Mouse (Mus musculus): ENCODE data around the gene Rcbtb1. TPM values are rescaled to one million over a fixed set of nuclear protein-coding genes. Genes with fewer than 3 reads are reported as not detected.

Rcbtb1 gene
- polyA plus RNA-seq (2015; fragmentation: Nextera tagmentation; extraction: Ambion mirVana): 53.6 and 54.6 TPM in 2 replicates

DNA sequence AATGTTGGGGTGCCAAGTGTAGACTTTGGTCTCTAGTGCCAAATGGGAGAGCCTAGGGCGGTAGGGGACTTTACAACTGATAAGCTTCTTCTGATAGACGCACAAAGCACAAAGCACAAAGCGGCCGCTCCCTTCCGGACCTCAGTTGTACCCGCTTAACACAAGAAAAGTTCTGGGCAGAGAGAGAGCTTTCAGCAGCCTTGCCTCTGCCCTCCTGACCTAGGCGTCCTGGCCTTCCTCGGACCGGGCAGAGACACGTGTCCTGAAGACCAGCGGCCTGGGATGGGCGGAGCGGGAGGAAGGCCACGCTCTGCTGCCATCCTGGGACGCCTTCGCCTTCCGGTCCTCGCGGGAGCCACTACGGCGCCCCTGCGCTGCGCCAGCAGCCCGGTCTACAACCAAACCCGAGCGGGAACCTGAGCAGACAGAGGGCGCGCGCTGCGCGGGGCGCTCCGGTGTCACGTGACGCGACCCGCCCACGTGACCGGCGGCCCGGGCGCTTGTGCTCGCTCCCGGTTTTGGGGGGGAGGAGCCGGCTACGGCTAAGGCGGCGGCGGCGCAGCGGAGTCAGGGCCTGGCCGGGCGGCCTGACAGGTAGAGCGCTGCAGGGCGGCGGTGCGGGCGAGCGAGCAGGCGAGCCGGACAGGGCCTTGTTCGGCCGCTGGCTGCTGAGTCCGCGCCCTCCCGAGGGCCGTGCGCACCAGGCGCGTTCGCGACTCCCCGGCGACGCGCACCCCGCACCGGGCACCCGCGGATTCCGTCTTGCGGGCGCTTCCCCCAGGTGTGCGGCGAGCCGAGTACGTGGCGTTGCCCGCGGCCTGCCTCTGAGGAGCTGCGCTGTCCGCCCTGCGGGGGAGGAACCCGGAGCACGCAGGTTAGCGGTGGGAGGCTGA is at the start of gene Rcbtb1:
Rcbtb1 (plus strand) TSS at position 499 of the 893 bp plus-strand sequence.
- no peaks in the 10 kb centered on the region for H3K9me3 ChIP-seq
- H3K27me3 ChIP-seq: no peaks in the 10 kb centered on the region
- peak within 1 kb of the TSS; percentile 86 for H3K9ac ChIP-seq
- peak within 1 kb of the TSS; percentile 70 for H3K4me2 ChIP-seq
- H3K36me3 ChIP-seq: no peaks in the 10 kb centered on the region
- peak within 1 kb of the TSS; percentile 71 for H3K4me3 ChIP-seq
- H3K27ac ChIP-seq: peak within 1 kb of the TSS; percentile 94
- WGBS: under 1% methylated on average over 69 of the region's 96 CpGs
- H3K4me1 ChIP-seq: peaks cover 24% of the 10 kb centered on the region; the same call in 1 of the 2 replicates
- ATAC-seq (ENCODE audit: borderline replicate concordance, extremely low read depth, low FRiP score, low TSS enrichment): peak; percentile 97

DNA sequence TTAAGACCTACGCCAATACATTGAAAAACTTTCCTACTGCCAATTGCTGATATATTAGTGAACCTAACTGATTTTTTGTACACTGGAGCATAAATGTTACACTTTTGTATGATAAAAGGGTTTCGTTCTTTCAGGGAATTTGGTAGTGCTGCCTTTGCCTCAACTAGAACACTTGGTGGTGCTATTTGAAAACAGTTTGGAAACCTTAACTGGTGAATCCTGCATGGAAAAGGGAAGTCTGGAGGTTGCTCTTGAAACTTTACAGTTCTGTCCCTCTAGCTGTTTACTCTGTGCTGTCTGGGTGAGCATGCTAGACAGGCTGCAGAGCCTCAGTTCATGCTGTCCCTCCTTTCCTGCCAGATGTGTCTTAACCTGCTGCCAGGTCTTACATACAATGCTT is 45.4 kb upstream of the Rcbtb1 start:
- Histone ChIP-seq H3K4me2 (no peak overlapping the region), H3K36me3 (no peaks in the 10 kb centered on the region), H3K9ac (no peak overlapping the region), H3K27ac (no peak overlapping the region), H3K9me3 (no peaks in the 10 kb centered on the region), H3K27me3 (no peaks in the 10 kb centered on the region), H3K4me1 (no peaks in the 10 kb centered on the region), H3K4me3 (no peak overlapping the region)
- ATAC-seq (ENCODE audit: borderline replicate concordance, extremely low read depth, low FRiP score, low TSS enrichment): no peak
- 74% methylated on average over 2 of the region's 2 CpGs for WGBS

GRCm38 (mm10) chr14:59157016-59157698 is 43.9 kb upstream of the Rcbtb1 start:
- Histone ChIP-seq H3K9me3 (no peaks in the 10 kb centered on the region), H3K9ac (no peak overlapping the region), H3K27ac (no peak overlapping the region), H3K4me1 (no peaks in the 10 kb centered on the region), H3K4me2 (no peak overlapping the region), H3K4me3 (no peak overlapping the region), H3K36me3 (no peaks in the 10 kb centered on the region), H3K27me3 (no peaks in the 10 kb centered on the region)
- whole genome bisulfite sequencing: 47% methylated on average over 3 of the region's 3 CpGs
- ATAC-seq (ENCODE audit: borderline replicate concordance, extremely low read depth, low FRiP score, low TSS enrichment): no peak

GRCm38 (mm10) chr14:59178649-59179048 is 22.4 kb upstream of the Rcbtb1 start, which contains the start of gene Gm5142:
Gm5142 (minus strand) TSS chr14:59178749.
- H3K9ac ChIP-seq: no peak within 1 kb of the TSS
- no peaks in the 10 kb centered on the region for H3K9me3 ChIP-seq
- no peaks in the 10 kb centered on the region for H3K4me1 ChIP-seq
- H3K36me3 ChIP-seq: no peaks in the 10 kb centered on the region
- no peak within 1 kb of the TSS for H3K4me2 ChIP-seq
- no peak within 1 kb of the TSS for H3K4me3 ChIP-seq
- no peak within 1 kb of the TSS for H3K27ac ChIP-seq
- WGBS: 84% methylated on average over 3 of the region's 3 CpGs
- H3K27me3 ChIP-seq: no peaks in the 10 kb centered on the region
- ATAC-seq (ENCODE audit: borderline replicate concordance, extremely low read depth, low FRiP score, low TSS enrichment): no peak

DNA sequence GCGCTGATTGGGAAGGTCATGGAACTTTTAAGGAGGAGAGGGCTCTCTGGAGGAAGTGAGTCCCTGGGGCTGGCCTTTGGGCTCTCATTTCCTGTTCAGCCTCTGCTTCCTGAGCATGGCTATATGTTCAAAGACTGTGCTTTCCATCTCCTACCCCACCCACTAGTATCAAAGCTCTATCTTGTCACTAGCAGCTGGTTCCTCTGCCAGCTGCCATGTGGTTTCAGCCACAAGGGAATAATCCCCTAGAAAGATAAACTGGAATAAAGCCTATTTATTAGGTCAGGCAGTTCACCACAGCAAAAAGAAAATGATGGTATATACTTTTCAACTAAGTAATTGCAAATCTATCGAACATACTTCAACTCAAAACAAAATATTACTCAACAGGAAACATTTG is 18.3 kb upstream of the Rcbtb1 start:
- 67% methylated on average over 2 of the region's 2 CpGs for WGBS
- Histone ChIP-seq H3K4me1 (no peaks in the 10 kb centered on the region), H3K27me3 (no peaks in the 10 kb centered on the region), H3K27ac (no peak overlapping the region), H3K9ac (no peak overlapping the region), H3K9me3 (no peaks in the 10 kb centered on the region), H3K36me3 (no peaks in the 10 kb centered on the region), H3K4me3 (no peak overlapping the region), H3K4me2 (no peak overlapping the region)
- ATAC-seq (ENCODE audit: borderline replicate concordance, extremely low read depth, low FRiP score, low TSS enrichment): no peak

DNA sequence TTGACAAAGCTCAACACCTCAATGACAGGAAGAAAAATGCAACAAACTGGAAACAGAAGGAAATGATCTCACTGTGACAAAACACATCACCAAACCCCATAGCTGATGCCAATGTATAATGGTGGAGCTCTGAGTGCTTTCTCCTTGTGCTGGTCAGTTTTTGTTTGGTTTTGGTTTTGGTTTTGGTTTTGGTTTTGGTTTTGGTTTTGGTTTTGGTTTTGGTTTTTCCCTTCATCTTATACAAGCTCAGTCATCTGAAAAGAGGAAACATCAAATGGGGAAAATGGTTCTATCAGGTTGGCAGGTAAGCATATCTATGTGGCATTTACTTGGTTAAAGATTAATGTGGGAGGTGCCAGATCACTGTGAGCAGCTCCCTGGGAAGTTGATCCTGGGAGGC is 15.5 kb upstream of the Rcbtb1 start:
- ATAC-seq (ENCODE audit: borderline replicate concordance, extremely low read depth, low FRiP score, low TSS enrichment): no peak
- H3K4me1 ChIP-seq: no peaks in the 10 kb centered on the region
- H3K36me3 ChIP-seq: no peaks in the 10 kb centered on the region
- H3K9ac ChIP-seq: no peak overlapping the region
- H3K4me3 ChIP-seq: no peak overlapping the region
- H3K27me3 ChIP-seq: no peaks in the 10 kb centered on the region
- H3K27ac ChIP-seq: no peak overlapping the region
- no peaks in the 10 kb centered on the region for H3K9me3 ChIP-seq
- no peak overlapping the region for H3K4me2 ChIP-seq

- Histone ChIP-seq H3K27me3 (no peaks in the 10 kb centered on the region), H3K27ac (no peak overlapping the region), H3K4me1 (no peaks in the 10 kb centered on the region), H3K4me2 (no peak overlapping the region), H3K4me3 (no peak overlapping the region), H3K9me3 (no peaks in the 10 kb centered on the region), H3K9ac (no peak overlapping the region), H3K36me3 (no peaks in the 10 kb centered on the region)
- 80% methylated on average over 2 of the region's 2 CpGs for WGBS
- no peak for ATAC-seq (ENCODE audit: borderline replicate concordance, extremely low read depth, low FRiP score, low TSS enrichment)
Observed at GRCm38 (mm10) chr14:59186121-59186520, 14.9 kb upstream of the Rcbtb1 start.

GRCm38 (mm10) chr14:59201604-59202215 is 701 bp downstream of the Rcbtb1 start:
- Histone ChIP-seq H3K4me1 (peaks cover 24% of the 10 kb centered on the region; the same call in 1 of the 2 replicates), H3K9me3 (no peaks in the 10 kb centered on the region), H3K27ac (peak overlapping the region; percentile 94), H3K4me3 (peak overlapping the region; percentile 71), H3K36me3 (no peaks in the 10 kb centered on the region), H3K9ac (peak overlapping the region; percentile 86), H3K27me3 (no peaks in the 10 kb centered on the region), H3K4me2 (peak overlapping the region; percentile 70)
- ATAC-seq (ENCODE audit: borderline replicate concordance, extremely low read depth, low FRiP score, low TSS enrichment): no peak
- under 1% methylated on average over 21 of the region's 21 CpGs for WGBS

- H3K9ac ChIP-seq: no peak overlapping the region
- WGBS: 38% methylated on average over 7 of the region's 7 CpGs
- H3K27me3 ChIP-seq: no peaks in the 10 kb centered on the region
- H3K27ac ChIP-seq: no peak overlapping the region
- H3K4me2 ChIP-seq: no peak overlapping the region
- no peaks in the 10 kb centered on the region for H3K9me3 ChIP-seq
- no peaks in the 10 kb centered on the region for H3K36me3 ChIP-seq
- peaks cover 26% of the 10 kb centered on the region; the same call in 1 of the 2 replicates for H3K4me1 ChIP-seq
- ATAC-seq (ENCODE audit: borderline replicate concordance, extremely low read depth, low FRiP score, low TSS enrichment): no peak
- H3K4me3 ChIP-seq: no peak overlapping the region
Observed at GRCm38 (mm10) chr14:59205461-59205860, 4.5 kb downstream of the Rcbtb1 start.

DNA sequence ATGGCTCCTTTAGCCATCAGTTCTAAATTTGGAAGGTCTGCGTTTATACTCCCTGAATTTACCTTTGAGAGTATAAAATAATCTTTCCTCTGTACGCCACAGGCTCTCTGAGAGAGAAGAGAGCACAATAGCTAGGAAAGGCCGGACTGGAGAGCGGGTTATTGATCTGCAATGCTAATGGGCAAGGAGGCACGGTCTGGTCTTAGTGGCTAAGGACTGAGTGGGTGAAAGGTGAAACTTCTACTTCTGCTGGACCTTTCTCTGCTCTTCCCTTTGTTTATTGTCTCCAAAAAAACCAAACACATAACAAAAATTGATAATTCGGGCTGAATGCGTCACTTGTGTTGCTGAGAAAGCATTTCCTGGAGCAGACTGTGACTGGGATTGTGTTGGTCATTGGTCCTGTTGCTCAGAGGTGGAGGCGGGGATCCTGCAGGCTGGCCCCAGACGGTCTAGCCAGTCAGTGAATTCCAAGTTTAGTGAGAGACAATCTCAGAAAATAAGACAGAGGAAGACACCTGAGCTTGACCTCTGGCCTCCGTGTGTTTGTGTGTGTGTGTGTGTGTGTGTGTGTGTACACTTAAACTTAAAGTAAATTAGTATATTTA is 5.1 kb downstream of the Rcbtb1 start:
- ATAC-seq (ENCODE audit: borderline replicate concordance, extremely low read depth, low FRiP score, low TSS enrichment): no peak
- WGBS: 66% methylated on average over 10 of the region's 10 CpGs
- Histone ChIP-seq H3K36me3 (no peaks in the 10 kb centered on the region), H3K4me3 (no peak overlapping the region), H3K27me3 (no peaks in the 10 kb centered on the region), H3K4me1 (peaks cover 24% of the 10 kb centered on the region; the same call in 1 of the 2 replicates), H3K4me2 (no peak overlapping the region), H3K9ac (no peak overlapping the region), H3K27ac (no peak overlapping the region), H3K9me3 (no peaks in the 10 kb centered on the region)

DNA sequence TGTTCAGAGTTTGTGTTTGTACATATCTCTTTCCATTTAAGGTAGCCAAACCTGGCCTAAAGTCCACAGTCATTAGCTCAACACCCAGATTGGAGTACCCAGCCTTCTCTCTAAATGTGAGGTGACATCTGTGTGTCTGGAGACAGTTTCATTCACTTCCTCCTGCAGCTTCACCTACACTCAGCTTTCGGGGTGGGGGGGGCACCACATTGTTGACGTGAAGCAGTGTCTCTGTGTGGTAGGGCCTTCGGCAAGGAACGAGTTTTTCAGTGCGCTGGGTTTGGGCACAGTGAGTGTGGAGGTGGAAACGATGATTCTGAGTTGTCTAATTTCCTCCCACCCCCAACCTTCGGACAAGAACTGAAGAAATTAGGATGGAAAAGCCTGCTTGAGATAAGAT is 8.0 kb downstream of the Rcbtb1 start:
- H3K9me3 ChIP-seq: no peaks in the 10 kb centered on the region
- H3K27me3 ChIP-seq: no peaks in the 10 kb centered on the region
- no peak overlapping the region for H3K4me2 ChIP-seq
- 83% methylated on average over 7 of the region's 7 CpGs for WGBS
- H3K36me3 ChIP-seq: peaks cover 9% of the 10 kb centered on the region; the same call in 1 of the 2 replicates
- peaks cover 11% of the 10 kb centered on the region; the same call in 1 of the 2 replicates for H3K4me1 ChIP-seq
- no peak for ATAC-seq (ENCODE audit: borderline replicate concordance, extremely low read depth, low FRiP score, low TSS enrichment)
- H3K27ac ChIP-seq: no peak overlapping the region
- H3K4me3 ChIP-seq: no peak overlapping the region
- H3K9ac ChIP-seq: no peak overlapping the region
